Mouse (Mus musculus) MEL-GATA-1-ER (cell line): ENCODE measurements around the gene Gm10719.
A peak's percentile ranks its signal among the peaks of the same experiment; 100 is the strongest.
"Not testable (repeated sequence)": the region's sequence is repeated elsewhere in the genome, so short reads cannot be mapped to it uniquely, and the experiment has no call there.

Experiments
- DNase-seq: peaks from one replicate; pipeline ENCODE4 v3.0.0-alpha.2; 2012; ENCODE audit warnings: low read depth; ENCODE audit errors: extremely low read depth

Gene Gm10719

DNA sequence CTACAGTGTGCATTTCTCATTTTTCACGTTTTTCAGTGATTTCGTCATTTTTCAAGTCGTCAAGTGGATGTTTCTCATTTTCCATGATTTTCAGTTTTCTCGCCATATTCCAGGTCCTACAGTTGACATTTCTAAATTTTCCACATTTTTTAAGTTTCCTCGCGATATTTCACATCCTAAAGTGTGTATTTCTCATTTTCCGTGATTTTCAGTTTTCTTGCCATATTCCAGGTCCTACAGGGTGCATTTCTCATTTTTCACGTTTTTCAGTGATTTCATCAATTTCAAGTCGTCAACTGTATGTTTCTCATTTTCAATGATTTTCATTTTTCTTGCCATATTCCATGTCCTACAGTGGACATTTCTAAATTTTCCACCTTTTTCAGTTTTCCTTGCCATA lies at the start of gene Gm10719:
TSS of gene Gm10719 (plus strand) at position 301 of the 400 bp plus-strand sequence.
- DNase-seq = not testable (repeated sequence)

DNA sequence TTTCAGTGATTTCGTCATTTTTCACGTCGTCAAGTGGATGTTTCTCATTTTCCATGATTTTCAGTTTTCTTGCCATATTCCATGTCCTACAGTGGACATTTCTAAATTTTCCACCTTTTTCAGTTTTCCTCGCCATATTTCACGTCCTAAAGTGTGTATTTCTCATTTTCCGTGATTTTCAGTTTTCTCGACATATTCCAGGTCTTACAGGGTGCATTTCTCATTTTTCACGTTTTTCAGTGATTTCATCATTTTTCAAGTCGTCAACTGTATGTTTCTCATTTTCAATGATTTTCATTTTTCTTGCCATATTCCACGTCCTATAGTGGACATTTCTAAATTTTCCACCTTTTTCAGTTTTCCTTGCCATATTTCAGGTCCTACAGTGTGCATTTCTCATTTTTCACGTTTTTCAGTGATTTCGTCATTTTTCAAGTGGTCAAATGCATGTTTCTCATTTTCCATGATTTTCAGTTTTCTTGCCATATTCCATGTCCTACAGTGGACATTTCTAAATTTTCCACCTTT lies 16.7 kb upstream of the Gm10719 start, which contains the start of gene Gm10722:
TSS of gene Gm10722 (plus strand) at position 478 of the 528 bp plus-strand sequence.
- DNase-seq = peak; percentile 32

- not testable (repeated sequence) for DNase-seq
Measured at GRCm38 (mm10) chr9:3001006-3001405, 16.2 kb upstream of the Gm10719 start.

DNA sequence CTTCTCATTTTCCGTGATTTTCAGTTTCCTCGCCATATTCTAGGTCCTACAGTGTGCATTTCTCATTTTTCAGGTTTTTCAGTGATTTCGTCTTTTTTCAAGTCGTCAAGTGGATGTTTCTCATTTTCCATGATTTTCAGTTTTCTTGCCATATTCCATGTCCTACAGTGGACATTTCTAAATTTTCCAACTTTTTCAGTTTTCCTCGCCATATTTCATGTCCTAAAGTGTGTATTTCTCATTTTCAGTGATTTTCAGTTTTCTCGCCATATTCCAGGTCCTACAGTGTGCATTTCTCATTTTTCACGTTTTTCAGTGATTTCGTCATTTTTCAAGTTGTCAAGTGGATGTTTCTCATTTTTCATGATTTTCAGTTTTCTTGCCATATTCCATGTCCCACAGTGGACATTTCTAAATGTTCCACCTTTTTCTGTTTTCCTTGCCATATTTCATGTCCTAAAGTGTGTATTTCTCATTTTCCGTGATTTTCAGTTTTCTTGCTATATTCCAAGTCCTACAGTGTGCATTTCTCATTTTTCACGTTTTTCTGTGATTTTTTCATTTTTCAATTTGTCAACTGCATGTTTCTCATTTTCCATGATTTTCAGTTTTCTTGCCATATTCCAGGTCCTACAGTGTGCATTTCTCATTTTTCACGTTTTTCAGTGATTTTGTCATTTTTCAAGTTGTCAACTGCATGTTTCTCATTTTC lies 15.1 kb upstream of the Gm10719 start:
- DNase-seq = peak; percentile 25

DNA sequence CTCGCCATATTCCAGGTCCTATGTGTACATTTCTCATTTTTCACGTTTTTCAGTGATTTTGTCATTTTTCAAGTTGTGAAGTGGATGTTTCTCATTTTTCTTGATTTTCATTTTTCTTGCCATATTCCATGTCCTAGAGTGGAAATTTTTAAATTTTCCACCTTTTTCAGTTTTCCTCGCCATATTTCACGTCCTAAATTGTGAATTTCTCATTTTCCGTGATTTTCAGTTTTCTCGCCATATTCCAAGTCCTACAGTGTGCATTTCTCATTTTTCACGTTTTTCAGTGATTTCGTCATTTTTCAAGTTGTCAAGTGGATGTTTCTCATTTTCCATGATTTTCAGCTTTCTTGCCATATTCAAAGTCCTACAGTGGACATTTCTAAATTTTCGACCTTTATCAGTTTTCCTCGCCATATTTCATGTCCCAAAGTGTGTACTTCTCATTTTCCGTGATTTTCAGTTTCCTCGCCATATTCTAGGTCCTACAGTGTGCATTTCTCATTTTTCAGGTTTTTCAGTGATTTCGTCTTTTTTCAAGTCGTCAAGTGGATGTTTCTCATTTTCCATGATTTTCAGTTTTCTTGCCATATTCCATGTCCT lies 14.3 kb upstream of the Gm10719 start, which contains the start of gene Gm11168:
TSS of gene Gm11168 (plus strand) at position 553 of the 603 bp plus-strand sequence.
- DNase-seq = not testable (repeated sequence)

GRCm38 (mm10) chr9:3006179-3006578 lies 11.0 kb upstream of the Gm10719 start:
- not testable (repeated sequence) for DNase-seq

GRCm38 (mm10) chr9:3006636-3007035 lies 10.6 kb upstream of the Gm10719 start:
- DNase-seq = not testable (repeated sequence)

- peak; percentile 9 for DNase-seq
Measured at GRCm38 (mm10) chr9:3007272-3007671, 9.9 kb upstream of the Gm10719 start.

- not testable (repeated sequence) for DNase-seq
Measured at GRCm38 (mm10) chr9:3009331-3009730, 7.9 kb upstream of the Gm10719 start.

DNA sequence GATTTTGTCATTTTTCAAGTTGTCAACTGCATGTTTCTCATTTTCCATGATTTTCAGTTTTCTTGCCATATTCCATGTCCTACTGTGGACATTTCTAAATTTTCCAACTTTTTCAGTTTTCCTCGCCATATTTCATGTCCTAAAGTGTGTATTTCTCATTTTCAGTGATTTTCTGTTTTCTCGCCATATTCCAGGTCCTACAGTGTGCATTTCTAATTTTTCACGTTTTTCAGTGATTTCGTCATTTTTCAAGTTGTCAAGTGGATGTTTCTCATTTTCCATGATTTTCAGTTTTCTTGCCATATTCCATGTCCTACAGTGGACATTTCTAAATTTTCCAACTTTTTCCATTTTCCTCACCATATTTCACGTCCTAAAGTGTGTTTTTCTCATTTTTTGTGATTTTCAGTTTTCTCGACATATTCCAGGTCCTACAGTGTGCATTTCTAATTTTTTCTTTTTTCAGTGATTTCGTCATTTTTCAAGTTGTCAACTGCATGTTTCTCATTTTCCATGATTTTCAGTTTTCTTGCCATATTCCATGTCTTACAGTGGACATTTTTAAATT lies 5.1 kb upstream of the Gm10719 start:
- DNase-seq = not testable (repeated sequence)

DNA sequence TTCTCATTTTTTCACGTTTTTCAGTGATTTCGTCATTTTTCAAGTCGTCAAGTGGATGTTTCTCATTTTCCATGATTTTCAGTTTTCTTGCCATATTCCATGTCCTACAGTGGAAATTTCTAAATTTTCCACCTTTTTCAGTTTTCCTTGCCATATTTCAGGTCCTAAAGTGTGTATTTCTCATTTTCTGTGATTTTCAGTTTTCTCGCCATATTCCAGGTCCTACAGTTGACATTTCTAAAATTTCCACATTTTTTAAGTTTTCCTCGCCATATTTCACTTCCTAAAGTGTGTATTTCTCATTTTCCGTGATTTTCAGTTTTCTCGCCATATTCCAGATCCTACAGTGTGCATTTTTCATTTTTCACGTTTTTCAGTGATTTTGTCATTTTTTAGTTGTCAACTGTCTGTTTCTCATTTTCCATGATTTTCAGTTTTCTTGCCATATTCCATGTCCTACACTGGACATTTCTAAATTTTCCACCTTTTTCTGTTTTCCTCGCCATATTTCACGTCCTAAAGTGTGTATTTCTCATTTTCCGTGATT lies 4.4 kb upstream of the Gm10719 start, which contains the start of gene Gm10721:
TSS of gene Gm10721 (plus strand) at position 408 of the 547 bp plus-strand sequence.
- not testable (repeated sequence) for DNase-seq

DNA sequence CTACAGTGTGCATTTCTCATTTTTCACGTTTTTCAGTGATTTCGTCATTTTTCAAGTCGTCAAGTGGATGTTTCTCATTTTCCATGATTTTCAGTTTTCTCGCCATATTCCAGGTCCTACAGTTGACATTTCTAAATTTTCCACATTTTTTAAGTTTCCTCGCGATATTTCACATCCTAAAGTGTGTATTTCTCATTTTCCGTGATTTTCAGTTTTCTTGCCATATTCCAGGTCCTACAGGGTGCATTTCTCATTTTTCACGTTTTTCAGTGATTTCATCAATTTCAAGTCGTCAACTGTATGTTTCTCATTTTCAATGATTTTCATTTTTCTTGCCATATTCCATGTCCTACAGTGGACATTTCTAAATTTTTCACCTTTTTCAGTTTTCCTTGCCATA lies 1.9 kb upstream of the Gm10719 start, which contains the start of gene Gm10720:
TSS of gene Gm10720 (plus strand) at position 301 of the 400 bp plus-strand sequence.
- not testable (repeated sequence) for DNase-seq

DNA sequence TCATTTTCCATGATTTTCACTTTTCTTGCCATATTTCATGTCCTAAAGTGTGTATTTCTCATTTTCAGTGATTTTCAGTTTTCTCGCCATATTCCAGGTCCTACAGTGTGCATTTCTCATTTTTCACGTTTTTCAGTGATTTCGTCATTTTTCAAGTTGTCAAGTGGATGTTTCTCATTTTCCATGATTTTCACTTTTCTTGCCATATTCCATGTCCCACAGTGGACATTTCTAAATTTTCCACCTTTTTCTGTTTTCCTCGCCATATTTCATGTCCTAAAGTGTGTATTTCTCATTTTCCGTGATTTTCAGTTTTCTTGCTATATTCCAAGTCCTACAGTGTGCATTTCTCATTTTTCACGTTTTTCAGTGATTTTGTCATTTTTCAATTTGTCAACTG lies 1.3 kb upstream of the Gm10719 start:
- DNase-seq = not testable (repeated sequence)

GRCm38 (mm10) chr9:3018944-3019343 lies 1.7 kb downstream of the Gm10719 start:
- not testable (repeated sequence) for DNase-seq

DNA sequence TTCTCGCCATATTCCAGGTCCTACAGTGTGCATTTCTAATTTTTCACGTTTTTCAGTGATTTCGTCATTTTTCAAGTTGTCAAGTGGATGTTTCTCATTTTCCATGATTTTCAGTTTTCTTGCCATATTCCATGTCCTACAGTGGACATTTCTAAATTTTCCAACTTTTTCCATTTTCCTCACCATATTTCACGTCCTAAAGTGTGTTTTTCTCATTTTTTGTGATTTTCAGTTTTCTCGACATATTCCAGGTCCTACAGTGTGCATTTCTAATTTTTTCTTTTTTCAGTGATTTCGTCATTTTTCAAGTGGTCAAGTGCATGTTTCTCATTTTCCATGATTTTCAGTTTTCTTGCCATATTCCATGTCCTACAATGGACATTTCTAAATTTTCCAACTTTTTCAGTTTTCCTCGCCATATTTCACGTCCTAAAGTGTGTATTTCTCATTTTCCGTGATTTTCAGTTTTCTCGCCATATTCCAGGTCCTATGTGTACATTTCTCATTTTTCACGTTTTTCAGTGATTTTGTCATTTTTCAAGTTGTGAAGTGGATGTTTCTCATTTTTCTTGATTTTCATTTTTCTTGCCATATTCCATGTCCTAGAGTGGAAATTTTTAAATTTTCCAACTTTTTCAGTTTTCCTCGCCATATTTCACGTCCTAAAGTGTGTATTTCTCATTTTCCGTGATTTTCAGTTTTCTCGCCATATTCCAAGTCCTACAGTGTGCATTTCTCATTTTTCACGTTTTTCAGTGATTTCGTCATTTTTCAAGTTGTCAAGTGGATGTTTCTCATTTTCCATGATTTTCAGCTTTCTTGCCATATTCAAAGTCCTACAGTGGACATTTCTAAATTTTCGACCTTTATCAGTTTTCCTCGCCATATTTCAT lies 2.9 kb downstream of the Gm10719 start:
- not testable (repeated sequence) for DNase-seq

- DNase-seq = peak; percentile 14
Measured at GRCm38 (mm10) chr9:3022316-3023008, 5.3 kb downstream of the Gm10719 start.

DNA sequence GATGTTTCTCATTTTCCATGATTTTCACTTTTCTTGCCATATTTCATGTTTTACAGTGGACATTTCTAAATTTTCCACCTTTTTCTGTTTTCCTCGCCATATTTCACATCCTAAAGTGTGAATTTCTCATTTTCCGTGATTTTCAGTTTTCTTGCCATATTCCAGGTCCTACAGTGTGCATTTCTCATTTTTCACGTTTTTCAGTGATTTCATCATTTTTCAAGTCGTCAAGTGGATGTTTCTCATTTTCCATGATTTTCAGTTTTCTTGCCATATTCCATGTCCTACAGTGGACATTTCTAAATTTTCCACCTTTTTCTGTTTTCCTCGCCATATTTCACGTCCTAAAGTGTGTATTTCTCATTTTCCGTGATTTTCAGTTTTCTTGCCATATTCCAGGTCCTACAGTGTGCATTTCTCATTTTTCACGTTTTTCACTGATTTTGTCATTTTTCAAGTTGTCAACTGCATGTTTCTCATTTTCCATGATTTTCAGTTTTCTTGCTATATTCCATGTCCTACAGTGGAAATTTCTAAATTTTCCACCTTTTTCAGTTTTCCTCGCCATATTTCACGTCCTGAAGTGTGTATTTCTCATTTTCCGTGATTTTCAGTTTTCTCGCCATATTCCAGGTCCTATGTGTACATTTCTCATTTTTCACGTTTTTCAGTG lies 6.2 kb downstream of the Gm10719 start, which contains the start of gene Gm10718:
TSS of gene Gm10718 (plus strand) at position 236 of the 673 bp plus-strand sequence.
- not testable (repeated sequence) for DNase-seq

DNA sequence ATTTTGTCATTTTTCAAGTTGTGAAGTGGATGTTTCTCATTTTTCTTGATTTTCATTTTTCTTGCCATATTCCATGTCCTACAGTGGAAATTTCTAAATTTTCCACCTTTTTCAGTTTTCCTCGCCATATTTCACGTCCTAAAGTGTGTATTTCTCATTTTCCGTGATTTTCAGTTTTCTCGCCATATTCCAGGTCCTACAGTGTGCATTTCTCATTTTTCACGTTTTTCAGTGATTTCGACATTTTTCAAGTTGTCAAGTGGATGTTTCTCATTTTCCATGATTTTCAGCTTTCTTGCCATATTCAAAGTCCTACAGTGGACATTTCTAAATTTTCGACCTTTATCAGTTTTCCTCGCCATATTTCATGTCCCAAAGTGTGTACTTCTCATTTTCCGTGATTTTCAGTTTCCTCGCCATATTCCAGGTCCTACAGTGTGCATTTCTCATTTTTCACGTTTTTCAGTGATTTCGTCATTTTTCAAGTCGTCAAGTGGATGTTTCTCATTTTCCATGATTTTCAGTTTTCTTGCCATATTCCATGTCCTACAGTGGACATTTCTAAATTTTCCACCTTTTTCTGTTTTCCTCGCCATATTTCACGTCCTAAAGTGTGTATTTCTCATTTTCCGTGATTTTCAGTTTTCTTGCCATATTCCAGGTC lies 6.9 kb downstream of the Gm10719 start:
- not testable (repeated sequence) for DNase-seq
